Mouse (Mus musculus): Measurements from ENCODE around the gene Kifc1. TPM values are rescaled to one million over a fixed set of nuclear protein-coding genes. Genes with fewer than 3 reads are reported as not detected.
A peak's percentile ranks its signal among the peaks of the same experiment; 100 is the strongest.
"Not testable (repeated sequence)": the region's sequence is repeated elsewhere in the genome, so short reads cannot be mapped to it uniquely, and the experiment has no call there.

Kifc1 gene
- total RNA-seq, 2 experiments from 2014 or later: 30.5 to 31.0 TPM

- DNase-seq (ENCODE audit: low spot score in 2 of 2): not testable (repeated sequence)
These were observed 13.6 kb upstream of the Kifc1 start for GRCm38 (mm10) chr17:33903911-33904651.

DNA sequence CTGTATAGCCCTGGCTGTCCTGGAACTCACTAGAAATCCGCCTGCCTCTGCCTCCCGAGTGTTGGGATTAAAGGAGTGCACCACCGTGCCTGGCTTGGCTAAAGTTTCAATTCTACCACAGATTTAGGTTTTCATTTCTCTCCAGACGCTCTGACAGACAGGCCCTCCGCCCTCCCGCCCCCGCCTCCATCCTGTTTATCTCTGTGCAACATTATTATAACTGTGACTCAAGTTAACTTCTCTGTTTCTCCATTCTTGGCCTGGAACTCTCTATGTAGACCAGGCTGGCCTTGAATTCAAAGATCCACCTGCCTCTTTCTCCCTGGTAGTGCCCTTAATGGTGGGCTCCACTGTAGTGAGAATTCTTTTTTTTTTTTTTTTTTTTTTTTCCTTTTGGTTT is 12.0 kb upstream of the Kifc1 start:
- DNase-seq (ENCODE audit: low spot score in 2 of 2): no peak

DNA sequence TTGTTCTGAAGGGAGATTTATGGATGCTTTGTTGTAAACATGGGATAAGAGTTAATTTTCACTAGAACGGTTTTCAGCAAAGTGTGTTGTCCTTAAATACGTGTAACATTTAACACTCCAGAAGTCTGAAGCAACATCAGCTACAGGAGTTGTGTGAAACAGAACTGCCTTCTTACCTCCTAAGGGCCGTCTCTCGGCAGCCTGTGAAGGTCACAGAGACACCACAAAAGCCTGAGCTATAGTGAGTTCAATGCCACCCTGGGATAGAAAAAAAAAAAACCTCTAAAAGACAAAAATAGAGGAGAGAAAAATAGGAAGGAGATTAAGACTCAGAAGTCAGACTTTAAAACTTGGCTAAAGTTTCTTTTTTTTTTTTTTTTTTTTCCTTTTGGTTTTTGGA is 11.6 kb upstream of the Kifc1 start:
- DNase-seq (ENCODE audit: low spot score in 2 of 2): no peak

- DNase-seq (ENCODE audit: low spot score in 2 of 2): no peak
These were observed 11.2 kb upstream of the Kifc1 start for GRCm38 (mm10) chr17:33901653-33902052.

- no peak for DNase-seq (ENCODE audit: low spot score in 2 of 2)
These were observed 10.5 kb upstream of the Kifc1 start for GRCm38 (mm10) chr17:33900989-33901314.

DNA sequence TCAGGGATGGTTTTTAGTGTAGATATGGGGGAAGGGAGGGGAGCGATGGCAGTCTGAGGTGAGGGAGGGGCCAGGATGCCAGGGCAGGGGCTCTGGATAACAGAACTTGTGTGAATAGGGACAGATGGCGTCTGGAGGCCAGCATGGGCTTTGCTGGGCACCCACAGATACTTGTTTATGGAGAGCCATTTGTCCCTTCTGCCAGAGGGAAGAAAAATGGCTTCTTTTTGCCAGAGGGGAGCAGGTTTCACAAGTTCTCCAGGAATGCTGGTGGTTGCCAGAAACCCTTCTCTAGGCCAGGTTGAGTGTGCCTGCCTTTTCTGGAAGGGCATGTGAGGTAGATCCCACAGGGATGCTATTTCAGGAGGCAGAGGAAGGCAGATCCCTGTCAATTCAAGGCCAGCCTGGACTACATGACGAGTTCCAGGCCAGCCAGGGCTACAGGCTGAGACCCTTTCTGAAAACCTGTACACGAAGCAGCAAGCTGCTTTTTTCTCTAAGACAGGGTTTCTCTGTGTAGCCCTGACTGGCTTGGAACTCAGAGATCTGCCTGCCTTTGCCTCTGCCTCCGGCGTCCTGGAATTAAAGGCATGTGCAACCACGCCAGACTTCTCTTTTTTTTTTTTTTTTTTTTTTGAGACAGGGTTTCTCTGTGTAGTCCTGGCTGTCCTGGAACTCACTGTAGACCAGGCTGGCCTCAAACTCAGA is 10.0 kb upstream of the Kifc1 start:
- no peak for DNase-seq (ENCODE audit: low spot score in 2 of 2)

DNA sequence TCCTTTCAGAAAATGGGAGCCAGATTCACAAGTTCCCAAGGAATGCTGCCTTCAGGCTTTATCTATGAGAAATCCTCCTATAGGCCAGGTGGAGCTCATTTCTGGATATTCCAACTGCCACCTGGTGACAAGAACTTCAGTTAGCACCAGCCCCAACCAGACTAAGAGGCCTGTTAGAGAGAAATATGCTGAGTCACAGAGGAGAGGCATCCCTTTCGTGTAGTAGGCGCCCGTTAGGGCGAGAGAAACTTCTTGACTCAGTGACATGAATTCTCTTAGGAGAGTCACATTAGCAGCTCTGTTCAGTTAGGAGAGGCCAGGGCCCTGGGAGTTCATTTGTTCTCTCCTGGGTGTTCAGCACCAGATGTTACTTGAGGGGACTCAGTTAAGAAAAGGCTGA is 9.2 kb upstream of the Kifc1 start:
- DNase-seq (ENCODE audit: low spot score in 2 of 2): no peak

- not testable (repeated sequence) for DNase-seq (ENCODE audit: low spot score in 2 of 2)
These were observed 7.7 kb upstream of the Kifc1 start for GRCm38 (mm10) chr17:33898193-33898592.

DNA sequence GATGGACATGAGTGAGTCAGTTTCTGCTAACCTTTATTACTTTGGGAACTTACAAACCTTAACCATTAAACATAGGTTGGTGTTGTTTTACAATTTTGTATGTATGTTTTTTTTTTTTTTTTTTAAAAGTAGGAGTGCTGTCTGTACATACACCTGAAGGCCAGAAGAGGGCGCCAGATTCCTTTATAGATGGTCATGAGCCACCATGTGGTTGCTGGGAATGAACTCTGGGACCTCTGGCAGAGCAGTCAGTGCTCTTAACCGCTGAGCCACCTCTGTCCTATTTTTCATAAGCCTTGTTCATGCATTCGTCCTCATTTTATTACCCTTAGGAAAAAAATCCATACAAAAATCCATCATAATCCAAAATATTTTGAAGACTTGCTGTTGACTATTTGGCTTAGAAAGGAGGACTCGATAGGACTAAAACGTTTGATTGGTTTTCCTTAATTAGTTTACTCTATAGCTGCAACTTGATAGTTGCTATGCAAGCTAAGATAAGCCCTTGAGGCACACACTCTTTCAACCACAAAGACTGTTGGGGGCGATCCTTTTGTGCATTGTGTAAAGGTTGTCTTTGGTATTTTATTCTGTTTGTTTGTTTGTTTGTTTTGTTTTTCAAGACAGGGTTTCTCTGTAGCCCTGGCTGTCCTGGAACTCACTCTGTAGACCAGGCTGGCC is 6.8 kb upstream of the Kifc1 start:
- no peak for DNase-seq (ENCODE audit: low spot score in 2 of 2)

DNA sequence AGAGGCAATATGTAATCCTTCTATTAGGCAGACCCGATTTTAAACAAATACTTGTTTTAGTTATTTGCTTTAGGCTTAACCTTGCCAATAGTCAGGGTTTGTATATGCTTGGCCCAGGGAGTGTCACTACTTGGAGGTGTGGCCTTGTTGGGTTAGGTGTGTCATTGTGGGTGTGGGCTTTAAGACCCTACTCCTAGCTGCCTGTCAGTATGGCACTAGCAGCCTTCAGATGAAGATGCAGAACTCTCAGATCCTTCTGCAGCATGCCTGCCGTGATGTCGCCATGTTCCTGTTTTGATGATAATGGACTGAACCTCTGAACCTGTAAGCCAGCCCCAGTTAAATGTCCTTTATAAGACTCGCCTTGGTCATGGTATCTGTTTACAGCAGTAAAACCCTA is 2.5 kb upstream of the Kifc1 start:
- DNase-seq (ENCODE audit: low spot score in 2 of 2): not testable (repeated sequence)

DNA sequence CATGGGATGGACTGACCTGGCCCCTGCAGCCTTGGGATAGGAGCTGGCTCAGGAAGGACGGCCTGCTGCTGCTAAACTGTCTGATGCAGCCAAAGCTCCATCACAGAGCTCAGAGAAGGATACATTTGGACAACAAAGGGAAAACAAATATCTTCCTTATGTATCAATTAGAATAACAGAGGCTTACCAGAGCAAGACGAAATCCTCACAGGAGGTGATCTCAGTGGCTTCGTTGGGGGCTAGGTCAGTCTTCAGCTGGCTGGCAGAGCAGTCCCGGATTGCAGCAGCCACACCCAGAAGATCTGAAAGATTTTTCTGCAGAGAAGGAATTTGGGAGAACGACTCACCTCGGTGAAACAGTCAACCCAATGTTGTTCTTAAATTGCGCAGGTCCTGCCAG is 2.0 kb upstream of the Kifc1 start:
- DNase-seq (ENCODE audit: low spot score in 2 of 2): no peak

DNA sequence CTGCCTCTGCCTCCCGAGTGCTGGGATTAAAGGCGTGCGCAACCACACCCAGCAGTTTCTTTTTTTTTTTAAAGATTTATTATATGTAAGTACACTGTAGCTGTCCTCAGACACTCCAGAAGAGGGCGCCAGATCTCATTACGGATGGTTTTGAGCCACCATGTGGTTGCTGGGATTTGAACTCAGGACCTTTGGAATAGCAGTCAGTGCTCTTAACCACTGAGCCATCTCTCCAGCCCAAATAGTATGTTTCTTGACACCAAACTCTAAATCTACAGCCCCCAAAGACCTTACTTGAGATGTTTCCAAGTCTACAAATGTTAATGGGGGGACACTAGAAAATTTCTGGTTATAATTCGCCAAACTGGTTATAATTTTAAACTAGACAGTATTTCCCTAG is 1.4 kb upstream of the Kifc1 start:
- DNase-seq (ENCODE audit: low spot score in 2 of 2): not testable (repeated sequence)

DNA sequence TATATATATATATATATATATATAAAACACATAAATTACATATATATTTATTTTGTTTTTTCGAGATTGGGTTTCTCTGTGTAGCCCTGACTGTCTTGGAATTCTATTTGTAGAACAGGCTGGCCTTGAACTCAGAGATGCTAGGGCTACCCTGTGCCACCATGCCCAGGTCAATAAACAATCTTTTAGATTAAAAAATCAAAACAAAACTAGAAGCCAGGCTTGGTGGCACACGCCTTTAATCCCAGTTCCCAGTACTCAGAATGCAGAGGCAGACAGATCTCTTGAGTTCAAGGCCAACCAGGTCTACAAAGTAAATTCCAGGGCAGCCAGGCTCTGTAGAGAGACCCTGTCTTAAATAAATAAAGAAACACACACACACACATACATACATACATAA is 896 bp upstream of the Kifc1 start:
- DNase-seq (ENCODE audit: low spot score in 2 of 2): no peak

GRCm38 (mm10) chr17:33889941-33890532 is 424 bp downstream of the Kifc1 start:
- DNase-seq (ENCODE audit: low spot score in 2 of 2): not testable (repeated sequence)

DNA sequence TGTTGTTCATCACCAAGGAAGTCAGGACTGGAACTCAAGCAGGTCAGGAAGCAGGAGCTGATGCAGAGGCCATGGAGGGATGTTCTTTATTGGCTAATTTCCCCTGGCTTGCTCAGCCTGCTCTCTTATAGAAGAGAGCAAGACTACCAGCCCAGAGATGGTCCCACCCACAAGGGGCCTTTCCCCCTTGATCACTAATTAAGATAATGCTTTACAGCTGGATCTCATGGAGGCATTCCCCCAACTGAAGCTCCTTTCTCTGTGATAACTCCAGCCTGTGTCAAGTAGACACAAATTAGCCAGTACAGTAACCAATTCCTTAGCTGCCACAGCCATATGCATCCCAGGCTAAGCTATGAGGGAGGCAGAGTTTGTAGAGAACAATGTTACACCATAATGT is 2.2 kb downstream of the Kifc1 start:
- not testable (repeated sequence) for DNase-seq (ENCODE audit: low spot score in 2 of 2)

- not testable (repeated sequence) for DNase-seq (ENCODE audit: low spot score in 2 of 2)
These were observed 2.7 kb downstream of the Kifc1 start for GRCm38 (mm10) chr17:33887802-33888201.

GRCm38 (mm10) chr17:33884320-33884719 is 6.1 kb downstream of the Kifc1 start:
- DNase-seq (ENCODE audit: low spot score in 2 of 2): not testable (repeated sequence)

DNA sequence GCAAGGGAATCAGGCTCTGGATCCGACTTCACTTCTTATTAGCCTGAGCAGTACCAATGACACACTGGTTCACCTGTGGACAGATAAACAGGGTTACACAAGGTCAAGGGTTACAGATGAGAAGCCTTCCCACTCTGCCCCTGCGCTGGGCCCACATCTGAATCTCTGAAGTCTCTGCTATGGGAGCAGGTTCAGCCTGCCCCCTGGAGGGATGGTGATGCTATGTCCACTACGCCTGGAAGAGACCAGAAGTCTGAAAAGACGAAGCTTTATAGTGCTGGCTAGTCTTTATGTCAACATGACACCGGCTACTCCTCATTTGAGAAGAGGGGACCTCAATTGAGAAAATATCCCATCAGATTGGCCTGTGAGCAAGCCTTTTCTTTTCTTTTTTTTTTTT is 14.7 kb downstream of the Kifc1 start:
- DNase-seq (ENCODE audit: low spot score in 2 of 2): not testable (repeated sequence)

DNA sequence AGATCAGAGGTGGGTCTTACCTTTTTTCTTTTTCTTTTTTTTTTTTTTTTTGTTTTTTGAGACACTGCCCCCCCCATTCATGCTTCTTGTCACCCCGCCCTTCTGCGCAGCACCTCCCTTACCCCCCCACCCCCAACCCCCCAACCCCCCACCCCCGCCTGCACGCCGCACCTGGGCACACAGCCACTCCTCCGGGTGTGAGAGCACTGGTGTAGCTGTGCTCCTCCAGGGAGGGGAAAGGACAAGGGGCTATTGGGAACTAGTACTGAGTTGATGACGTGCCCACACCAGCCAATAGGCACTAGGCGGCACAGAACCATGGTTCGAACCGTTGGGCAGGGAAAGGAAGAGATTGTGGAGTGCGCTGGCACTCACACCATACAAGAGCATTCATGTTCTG is 16.1 kb downstream of the Kifc1 start:
- DNase-seq (ENCODE audit: low spot score in 2 of 2): no peak

- not testable (repeated sequence) for DNase-seq (ENCODE audit: low spot score in 2 of 2)
These were observed 16.9 kb downstream of the Kifc1 start, which contains the start of gene Gm7029 for GRCm38 (mm10) chr17:33873537-33873936. Gene Gm7029, plus strand, starts transcription at chr17:33873837.

DNA sequence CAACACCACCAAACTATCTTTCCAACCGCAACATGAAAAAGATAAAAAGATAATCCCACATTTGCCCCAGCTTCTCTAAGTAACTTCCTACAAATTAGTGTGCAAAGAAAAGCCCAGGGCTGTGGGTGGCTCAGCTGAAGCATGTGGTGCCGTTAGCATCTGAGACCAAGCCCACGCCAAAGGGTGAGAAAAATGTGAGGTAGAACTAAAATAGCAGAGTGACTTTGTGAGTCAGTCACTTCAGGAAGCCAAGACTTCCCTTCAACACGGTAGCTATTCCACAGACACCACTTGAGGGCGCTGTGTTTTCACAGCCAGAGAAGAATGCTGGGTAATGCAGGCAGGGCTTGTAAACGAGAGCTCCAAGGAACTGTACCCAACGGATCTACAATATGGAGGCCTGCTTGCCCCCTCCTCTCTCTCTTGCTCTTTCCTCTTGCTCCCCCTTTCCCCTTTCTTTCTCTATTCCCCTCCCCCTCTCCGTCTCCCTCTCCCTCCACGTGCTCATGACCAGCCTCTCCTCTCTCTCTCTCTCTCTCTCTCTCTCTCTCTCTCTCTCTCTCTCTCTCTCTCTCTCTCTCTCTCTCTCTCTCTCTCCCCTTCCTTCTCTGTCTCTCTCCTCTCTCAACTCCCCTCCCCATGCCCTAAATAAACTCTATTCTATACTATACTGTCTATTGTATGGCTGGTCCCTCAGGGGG is 25.0 kb downstream of the Kifc1 start:
- DNase-seq (ENCODE audit: low spot score in 2 of 2): peak in 1 of 2 experiments; percentile 25

Data from adrenal gland, postnatal 4 days (tissue).